Comparison of ENCODE assay signal across 12 mouse cellular contexts in the genomic region with DNA sequence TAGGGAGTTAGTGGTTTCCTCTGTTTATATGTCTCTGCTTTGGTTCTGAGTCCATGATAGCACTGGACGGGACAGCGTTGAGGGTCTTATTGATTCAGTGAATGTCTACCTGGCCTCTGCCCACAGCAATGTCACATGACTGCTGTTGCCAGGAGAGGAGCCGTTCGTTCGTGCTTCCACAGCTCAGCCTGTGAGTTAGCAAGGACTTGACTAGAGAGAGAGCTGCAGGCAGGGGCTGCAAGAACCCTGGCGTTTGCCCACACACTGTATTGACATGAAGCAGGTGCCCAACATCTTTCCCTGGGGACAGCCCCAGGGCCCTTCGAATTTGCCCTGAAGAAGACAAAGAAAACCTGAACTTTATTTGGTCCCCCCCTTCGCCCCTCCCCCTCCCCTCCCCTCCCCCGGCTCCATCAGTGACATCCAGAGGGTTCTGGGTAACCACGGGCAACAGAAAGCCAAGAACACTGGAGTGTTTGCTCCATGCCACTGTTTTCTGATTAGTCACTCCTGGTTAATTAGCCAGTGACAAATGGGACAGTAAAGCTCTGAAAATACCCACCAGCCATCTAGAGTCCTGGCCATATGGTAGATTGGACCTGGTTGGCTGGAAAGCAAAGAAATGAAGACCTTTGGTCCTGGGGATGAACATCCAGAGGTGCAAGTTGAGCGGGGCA.
DNase-seq lines count a peak whose midpoint lies in the region; ATAC-seq and TF ChIP-seq lines count a peak whose summit lies in the region.
"Had no signal": no experiment of that assay in that cellular context is flagged by ENCODE, and none has a peak within 500 bp of the region (broad histone marks: within the 10 kb centered on the region; RNA-seq: fewer than 3 reads in every experiment).

No protein-coding gene starts in this region.

- H3K36me3 ChIP-seq in hindbrain, embryonic 11.5 days (ENCODE audit: control insufficient read depth, insufficient read depth, low read length): no peaks in the 10 kb centered on the region
- no peaks in the 10 kb centered on the region for H3K36me3 ChIP-seq in liver, embryonic 13.5 days
- H3K36me3 ChIP-seq in midbrain, postnatal 0 days (ENCODE audit: insufficient read depth, low read length): no peaks in the 10 kb centered on the region

- no peaks in the 10 kb centered on the region for H3K27me3 ChIP-seq in hindbrain, embryonic 11.5 days (ENCODE audit: control insufficient read depth, insufficient read depth, low read length)
- no peaks in the 10 kb centered on the region for H3K27me3 ChIP-seq in liver, embryonic 13.5 days
- H3K27me3 ChIP-seq in midbrain, postnatal 0 days (ENCODE audit: insufficient read depth, low read length): no peaks in the 10 kb centered on the region

- intact Hi-C loops in heart, postnatal 10 days (cut with DNase I): no loop called here

- WGBS in hindbrain, embryonic 11.5 days: 64% methylated on average over 10 of the region's 11 CpGs
- 50% methylated on average over 11 of the region's 11 CpGs for WGBS in liver, embryonic 13.5 days (ENCODE audit: insufficient replicate concordance)
- WGBS in midbrain, postnatal 0 days: 40% methylated on average over 11 of the region's 11 CpGs

- peaks cover 4% of the 10 kb centered on the region; the same call in 1 of the 2 replicates for H3K4me1 ChIP-seq in hindbrain, embryonic 11.5 days (replicated peaks; ENCODE audit: control insufficient read depth, insufficient read depth, low read length)
- H3K4me1 ChIP-seq in liver, embryonic 13.5 days (replicated peaks): peaks cover 92% of the 10 kb centered on the region
- peaks cover 11% of the 10 kb centered on the region for H3K4me1 ChIP-seq in midbrain, postnatal 0 days (ENCODE audit: insufficient read depth, low read length)

- peak overlapping the region; percentile 71 for H3K27ac ChIP-seq in layer of hippocampus, adult 2 months
- no peak overlapping the region for H3K27ac ChIP-seq in hindbrain, embryonic 11.5 days (ENCODE audit: low read depth, low read length)
- peak overlapping the region; percentile 85 for H3K27ac ChIP-seq in liver, embryonic 13.5 days
- no peak overlapping the region for H3K27ac ChIP-seq in midbrain, postnatal 0 days (ENCODE audit: low read depth, low read length)

- DNase-seq in layer of hippocampus, adult 2 months (ENCODE audit: low spot score in 2 of 2): no peak
- no peak for DNase-seq in layer of hippocampus, postnatal 14 days (ENCODE audit: low spot score in 2 of 2)
- no peak for DNase-seq in hindbrain, embryonic 11.5 days (ENCODE audit: low spot score)
- no peak for DNase-seq in liver, embryonic 13.5 days
- no peak for DNase-seq in midbrain, postnatal 0 days (ENCODE audit: low spot score)
- no peak for DNase-seq in right cerebral cortex, postnatal 4 days
- DNase-seq in layer of hippocampus, adult 18-20 months (ENCODE audit: low spot score in 2 of 2): no peak
- DNase-seq in heart, postnatal 10 days: no peak
- DNase-seq: cerebellum, postnatal 14 days; lung, embryonic 14.5 days; right cerebral cortex, postnatal 14 days had no signal

- H3K9ac ChIP-seq in hindbrain, embryonic 11.5 days (ENCODE audit: low read depth, low read length): no peak overlapping the region
- H3K9ac ChIP-seq in liver, embryonic 13.5 days: peak overlapping the region; percentile 49
- H3K9ac ChIP-seq in midbrain, postnatal 0 days (replicated peaks; ENCODE audit: low read length, poor library complexity, severe bottlenecking): no peak overlapping the region
- H3K9ac ChIP-seq: lung, embryonic 14.5 days had no signal

- ATAC-seq in hindbrain, embryonic 11.5 days (ENCODE audit: low FRiP score): peak; percentile 55; the same call in 1 of the 2 replicates
- ATAC-seq in liver, embryonic 13.5 days (ENCODE audit: low read depth): peak; percentile 2; the same call in 1 of the 2 replicates
- peak; percentile 49; the same call in 1 of the 2 replicates for ATAC-seq in midbrain, postnatal 0 days (ENCODE audit: low FRiP score)

- no peaks in the 10 kb centered on the region for H3K9me3 ChIP-seq in hindbrain, embryonic 11.5 days (ENCODE audit: control insufficient read depth, low read length)
- no peaks in the 10 kb centered on the region for H3K9me3 ChIP-seq in liver, embryonic 13.5 days (replicated peaks)
- H3K9me3 ChIP-seq in midbrain, postnatal 0 days (ENCODE audit: low read length): no peaks in the 10 kb centered on the region

- no peak for TF ChIP-seq CTCF in layer of hippocampus, adult 2 months (conservative IDR thresholded peaks at IDR 0.05)
- TF ChIP-seq CTCF in midbrain, postnatal 0 days (IDR thresholded peaks at IDR 0.05): no peak

- H3K4me2 ChIP-seq in hindbrain, embryonic 11.5 days (replicated peaks; ENCODE audit: low read depth, low read length): no peak overlapping the region
- peak overlapping the region; percentile 54 for H3K4me2 ChIP-seq in liver, embryonic 13.5 days
- H3K4me2 ChIP-seq in midbrain, postnatal 0 days (ENCODE audit: low read depth, low read length, poor library complexity, severe bottlenecking): no peak overlapping the region
- H3K4me2 ChIP-seq: lung, embryonic 14.5 days had no signal

- no peak overlapping the region for H3K4me3 ChIP-seq in layer of hippocampus, adult 2 months
- H3K4me3 ChIP-seq in hindbrain, embryonic 11.5 days (ENCODE audit: low read depth, low read length): no peak overlapping the region
- H3K4me3 ChIP-seq in liver, embryonic 13.5 days (replicated peaks): no peak overlapping the region
- H3K4me3 ChIP-seq in midbrain, postnatal 0 days (ENCODE audit: low read depth, low read length): no peak overlapping the region
- H3K4me3 ChIP-seq: myocyte had no signal

Comparison
In these comparisons a context has a peak if more than half of its experiments do, and no peak if none do; other contexts are left out.
1. H3K27ac ChIP-seq: peak in layer of hippocampus, adult 2 months (single experiment) and liver, embryonic 13.5 days (single experiment); none in hindbrain, embryonic 11.5 days (single experiment) and midbrain, postnatal 0 days (single experiment).
2. ATAC-seq: peak in every context shown above with its lines; median percentile 55 in hindbrain, embryonic 11.5 days; 49 in midbrain, postnatal 0 days; 2 in liver, embryonic 13.5 days.